20 mouse cellular contexts compared by ENCODE assay signal in the genomic region with DNA sequence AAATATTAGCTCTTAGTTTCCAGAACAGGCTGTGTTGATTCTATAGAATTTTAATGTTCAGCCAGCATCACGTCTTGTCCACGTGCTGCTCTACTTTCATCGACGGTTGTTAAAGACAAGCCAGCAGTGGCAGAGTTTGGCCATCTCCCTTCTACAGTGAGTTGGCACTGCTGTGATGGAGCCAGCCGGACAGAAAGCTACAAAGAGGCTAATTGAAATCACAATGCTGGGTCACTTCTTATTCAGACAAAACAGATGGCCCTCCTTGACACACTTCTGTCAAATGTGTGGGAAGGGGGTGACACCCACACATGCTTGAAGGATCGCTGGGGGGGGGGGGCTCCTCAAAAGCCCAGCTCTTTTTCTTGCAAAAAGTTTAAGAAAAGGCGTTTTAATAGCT.
"Had no signal": no experiment of that assay in that cellular context is flagged by ENCODE, and none has a peak within 500 bp of the region (broad histone marks: within the 10 kb centered on the region; RNA-seq: fewer than 3 reads in every experiment).

No protein-coding gene starts in this region.

- H3K4me3 ChIP-seq: layer of hippocampus, adult 2 months; limb, embryonic 10.5 days; limb, embryonic 13.5 days; liver, embryonic 12.5 days; liver, embryonic 15.5 days; lung, embryonic 15.5 days; megakaryocyte, embryonic 14.5 days; midbrain, embryonic 10.5 days; stomach, embryonic 15.5 days had no signal

- H3K9me3 ChIP-seq: limb, embryonic 10.5 days; limb, embryonic 13.5 days; liver, embryonic 12.5 days; liver, embryonic 15.5 days; lung, embryonic 15.5 days; midbrain, embryonic 10.5 days; stomach, embryonic 15.5 days had no signal

- H3K9ac ChIP-seq: limb, embryonic 13.5 days; liver, embryonic 12.5 days; liver, embryonic 15.5 days; lung, embryonic 15.5 days; stomach, embryonic 15.5 days had no signal

- DNase-seq: kidney, postnatal 25 days; layer of hippocampus, adult 9-11 months; liver; lung, adult 18-20 months; lung, postnatal 10 days; lung, postnatal 36 days; right cerebral cortex, postnatal 25 days; spleen, adult 18-20 months; thymus, postnatal 25 days had no signal

- H3K36me3 ChIP-seq: liver, embryonic 12.5 days; liver, embryonic 15.5 days; lung, embryonic 15.5 days; stomach, embryonic 15.5 days had no signal

- ATAC-seq: liver, embryonic 12.5 days; midbrain, embryonic 16.5 days had no signal

- H3K4me2 ChIP-seq: limb, embryonic 13.5 days; liver, embryonic 12.5 days; liver, embryonic 15.5 days; lung, embryonic 15.5 days; stomach, embryonic 15.5 days had no signal

- H3K4me1 ChIP-seq: limb, embryonic 10.5 days; limb, embryonic 13.5 days; liver, embryonic 12.5 days; lung, embryonic 15.5 days; megakaryocyte, embryonic 14.5 days; stomach, embryonic 15.5 days had no signal

- H3K27ac ChIP-seq: kidney, postnatal 0 days; layer of hippocampus, adult 2 months; limb, embryonic 10.5 days; limb, embryonic 13.5 days; liver, embryonic 12.5 days; liver, embryonic 15.5 days; lung, embryonic 15.5 days; midbrain, embryonic 10.5 days; stomach, embryonic 15.5 days had no signal

- H3K27me3 ChIP-seq: liver, embryonic 12.5 days; liver, embryonic 15.5 days; lung, embryonic 15.5 days; stomach, embryonic 15.5 days had no signal
